Mouse (Mus musculus) liver, postnatal 0 days (tissue): ENCODE results near the gene Rnf121. TPM values are rescaled to one million over a fixed set of nuclear protein-coding genes. Genes with fewer than 3 reads are reported as not detected.

ENCODE experiments used
- ATAC-seq: fragments of 200-750 bp; cut with Nextera tagmentation; 2 replicates; pipeline ENCODE4 v1.8.0; 2017; ENCODE audit warnings: mild to moderate bottlenecking, moderate library complexity
- DNase-seq: peaks from one replicate; pipeline ENCODE4 v3.0.0-alpha.2; 2016
- H3K27ac ChIP-seq: fragments of 300-500 bp; sonication (generic); 2 replicates; pipeline ENCODE4 v1.5.1; 2014; ENCODE audit warnings: antibody characterized with exemption, moderate library complexity, mild to moderate bottlenecking, low read depth
- H3K27me3 ChIP-seq: fragments of 300-500 bp; sonication (generic); 2 replicates; pipeline ENCODE4 v1.6.1; 2014; ENCODE audit warnings: low read length, control low read depth, mixed read lengths; ENCODE audit not compliant: insufficient read depth
- H3K36me3 ChIP-seq: fragments of 300-500 bp; sonication (generic); replicated peaks from 2 replicates; pipeline ENCODE4 v1.6.1; 2014; ENCODE audit warnings: mild to moderate bottlenecking, control low read depth, low read length, moderate library complexity, mixed read lengths; ENCODE audit not compliant: insufficient read depth
- H3K4me1 ChIP-seq: fragments of 300-500 bp; sonication (generic); 2 replicates; pipeline ENCODE4 v1.6.1; 2014; ENCODE audit warnings: antibody characterized with exemption, mild to moderate bottlenecking, control low read depth; ENCODE audit not compliant: insufficient read depth
- H3K4me2 ChIP-seq: fragments of 300-500 bp; sonication (generic); 2 replicates; pipeline ENCODE4 v1.6.1; 2014; ENCODE audit warnings: low read depth, mild to moderate bottlenecking, low read length, moderate library complexity, mixed read lengths
- H3K4me3 ChIP-seq: fragments of 300-500 bp; sonication (generic); 2 replicates; pipeline ENCODE4 v1.5.1; 2014; ENCODE audit warnings: low read depth, low read length
- H3K9ac ChIP-seq: fragments of 300-500 bp; sonication (generic); replicated peaks from 2 replicates; pipeline ENCODE4 v1.6.1; 2014; ENCODE audit warnings: mild to moderate bottlenecking, moderate library complexity
- H3K9me3 ChIP-seq: fragments of 300-500 bp; sonication (generic); 2 replicates; pipeline ENCODE4 v1.6.1; 2016; ENCODE audit warnings: mild to moderate bottlenecking, control low read depth, low read length, mixed read lengths
- CTCF ChIP-seq: sonication (generic); IDR thresholded peaks from 2 replicates; pipeline ENCODE4 v1.5.1; 2016; ENCODE audit warnings: antibody characterized with exemption, low read depth
- EP300 ChIP-seq: IDR thresholded peaks from 2 replicates; pipeline ENCODE4 v1.6.1; 2016; ENCODE audit warnings: antibody characterized with exemption, low read depth, mild to moderate bottlenecking
- WGBS: fragments of 180-500 bp; shearing (Covaris S2); extraction: QIAGEN DNeasy Blood & Tissue Kit; methylation state at CpG from one replicate; pipeline ENCODE4 v1.1.7; 2014; ENCODE audit not compliant: insufficient replicate concordance; 5-methylcytosine and 5-hydroxymethylcytosine counted together
- polyA plus RNA-seq: library from polyadenylated mRNA; unstranded; fragments of >200 nt; fragmentation: Nextera tagmentation; extraction: Ambion mirVana; gene quantifications from 2 replicates; pipeline ENCODE4 v1.2.1, GENCODE M21; 2015

Gene Rnf121
- polyA plus RNA-seq, 1 experiment from 2014 or later: 10.0 TPM

DNA sequence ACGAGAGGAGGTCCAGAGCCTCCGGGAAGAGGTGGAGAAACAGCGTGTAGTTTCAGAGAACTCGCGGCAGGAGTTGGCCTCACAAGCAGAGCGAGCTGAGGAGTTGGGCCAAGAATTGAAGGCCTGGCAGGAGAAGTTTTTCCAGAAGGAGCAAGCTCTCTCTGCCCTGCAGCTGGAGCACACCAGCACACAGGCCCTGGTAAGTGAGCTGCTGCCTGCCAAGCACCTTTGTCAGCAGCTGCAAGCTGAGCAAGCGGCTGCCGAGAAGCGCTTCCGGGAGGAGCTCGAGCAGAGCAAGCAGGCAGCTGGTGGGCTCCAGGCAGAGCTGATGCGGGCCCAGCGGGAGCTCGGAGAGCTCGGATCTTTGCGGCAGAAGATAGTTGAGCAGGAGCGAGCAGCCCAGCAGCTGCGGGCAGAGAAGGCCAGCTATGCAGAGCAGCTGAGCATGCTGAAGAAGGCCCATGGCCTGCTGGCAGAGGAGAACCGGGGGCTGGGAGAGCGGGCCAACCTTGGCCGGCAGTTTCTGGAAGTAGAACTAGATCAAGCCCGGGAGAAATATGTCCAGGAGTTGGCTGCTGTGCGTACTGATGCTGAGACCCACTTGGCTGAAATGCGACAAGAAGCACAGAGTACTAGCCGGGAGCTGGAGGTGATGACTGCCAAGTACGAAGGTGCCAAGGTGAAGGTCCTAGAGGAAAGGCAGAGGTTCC is 64.2 kb downstream of the Rnf121 start:
- H3K9me3 ChIP-seq: no peaks in the 10 kb centered on the region
- TF ChIP-seq EP300 (no peak), CTCF (no peak)
- WGBS: 95% methylated on average over 26 of the region's 26 CpGs
- H3K4me2 ChIP-seq: no peak overlapping the region
- no peak overlapping the region for H3K4me3 ChIP-seq
- H3K4me1 ChIP-seq: peaks cover 3% of the 10 kb centered on the region; the same call in 1 of the 2 replicates
- H3K36me3 ChIP-seq: peaks cover 84% of the 10 kb centered on the region
- no peak overlapping the region for H3K27ac ChIP-seq
- ATAC-seq (no peak), DNase-seq (no peak)
- no peaks in the 10 kb centered on the region for H3K27me3 ChIP-seq
- H3K9ac ChIP-seq: no peak overlapping the region

DNA sequence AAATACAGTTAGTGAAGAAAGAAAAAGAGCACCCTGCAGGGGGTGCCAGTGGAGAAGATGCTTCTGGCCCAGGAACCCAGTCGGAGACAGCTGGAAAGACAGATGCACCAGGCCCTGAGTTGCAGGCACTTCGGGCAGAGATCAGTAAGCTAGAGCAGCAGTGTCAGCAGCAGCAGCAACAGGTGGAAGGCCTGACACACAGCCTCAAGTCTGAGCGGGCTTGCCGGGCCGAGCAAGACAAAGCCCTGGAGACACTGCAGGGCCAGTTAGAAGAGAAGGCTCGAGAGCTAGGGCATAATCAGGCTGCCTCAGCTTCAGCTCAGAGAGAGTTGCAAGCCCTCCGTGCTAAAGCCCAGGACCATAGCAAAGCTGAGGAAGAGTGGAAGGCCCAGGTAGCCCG is 65.0 kb downstream of the Rnf121 start:
- H3K36me3 ChIP-seq: peaks cover 86% of the 10 kb centered on the region
- no peak overlapping the region for H3K27ac ChIP-seq
- no peaks in the 10 kb centered on the region for H3K4me1 ChIP-seq
- H3K9ac ChIP-seq: no peak overlapping the region
- TF ChIP-seq CTCF (no peak), EP300 (no peak)
- 93% methylated on average over 8 of the region's 8 CpGs for WGBS
- H3K4me2 ChIP-seq: no peak overlapping the region
- H3K9me3 ChIP-seq: no peaks in the 10 kb centered on the region
- no peak overlapping the region for H3K4me3 ChIP-seq
- H3K27me3 ChIP-seq: no peaks in the 10 kb centered on the region
- ATAC-seq (no peak), DNase-seq (no peak)

DNA sequence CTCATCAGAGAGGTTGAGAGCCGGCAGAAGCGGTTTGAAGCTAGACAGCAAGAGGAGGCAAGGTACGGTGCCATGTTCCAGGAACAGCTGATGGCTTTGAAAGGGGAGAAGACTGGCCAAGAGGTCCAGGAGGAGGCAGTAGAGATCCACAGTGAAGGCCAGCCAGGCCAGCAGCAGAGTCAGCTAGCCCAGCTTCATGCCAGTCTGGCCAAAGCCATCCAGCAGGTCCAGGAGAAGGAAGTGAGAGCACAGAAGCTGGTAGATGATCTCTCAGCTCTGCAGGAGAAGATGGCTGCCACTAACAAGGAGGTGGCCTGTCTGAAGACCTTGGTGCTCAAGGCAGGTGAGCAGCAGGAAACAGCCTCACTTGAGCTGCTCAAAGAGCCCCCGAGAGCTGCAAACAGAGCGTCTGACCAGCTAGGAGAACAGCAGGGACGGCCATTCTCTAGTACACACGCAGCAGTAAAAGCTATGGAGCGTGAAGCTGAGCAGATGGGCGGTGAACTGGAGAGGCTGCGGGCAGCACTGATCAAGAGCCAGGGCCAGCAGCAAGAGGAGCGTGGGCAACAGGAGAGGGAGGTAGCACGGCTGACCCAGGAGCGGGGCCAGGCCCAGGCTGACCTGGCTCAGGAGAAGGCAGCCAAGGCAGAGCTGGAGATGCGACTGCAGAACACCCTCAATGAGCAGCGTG is 65.7 kb downstream of the Rnf121 start:
- no peak for ATAC-seq
- DNase-seq: no peak
- no peaks in the 10 kb centered on the region for H3K4me1 ChIP-seq
- no peaks in the 10 kb centered on the region for H3K27me3 ChIP-seq
- peaks cover 87% of the 10 kb centered on the region for H3K36me3 ChIP-seq
- H3K4me2 ChIP-seq: no peak overlapping the region
- H3K9me3 ChIP-seq: no peaks in the 10 kb centered on the region
- H3K9ac ChIP-seq: no peak overlapping the region
- TF ChIP-seq CTCF (0 out of 2 replicates have a peak, but pooled peaks have one; percentile 21), EP300 (no peak)
- no peak overlapping the region for H3K27ac ChIP-seq
- WGBS: 97% methylated on average over 15 of the region's 15 CpGs
- no peak overlapping the region for H3K4me3 ChIP-seq

DNA sequence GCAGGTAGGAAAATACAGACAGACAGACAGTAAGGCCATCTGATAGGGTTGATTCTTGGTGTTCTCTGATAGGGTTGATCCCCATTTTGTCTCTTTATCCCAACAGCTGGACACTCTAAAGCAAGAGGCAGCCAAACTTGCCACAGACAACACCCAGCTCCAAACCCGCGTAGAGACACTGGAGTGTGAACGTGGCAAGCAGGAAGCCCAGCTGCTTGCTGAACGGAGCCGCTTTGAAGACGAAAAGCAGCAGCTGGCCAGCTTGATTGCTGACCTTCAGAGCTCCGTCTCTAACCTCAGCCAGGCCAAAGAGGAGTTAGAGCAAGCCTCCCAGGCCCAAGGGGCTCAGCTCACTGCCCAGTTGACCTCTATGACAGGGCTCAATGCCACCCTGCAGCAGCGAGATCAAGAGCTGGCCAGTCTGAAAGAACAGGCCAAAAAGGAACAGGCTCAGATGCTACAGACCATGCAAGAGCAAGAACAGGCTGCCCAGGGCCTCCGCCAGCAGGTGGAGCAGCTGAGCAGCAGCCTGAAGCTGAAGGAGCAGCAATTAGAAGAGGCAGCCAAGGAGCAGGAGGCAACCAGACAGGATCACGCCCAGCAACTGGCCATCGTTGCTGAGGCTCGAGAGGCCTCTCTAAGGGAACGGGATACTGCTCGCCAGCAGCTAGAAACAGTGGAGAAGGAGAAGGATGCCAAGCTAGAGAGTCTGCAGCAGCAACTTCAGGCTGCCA is 66.9 kb downstream of the Rnf121 start:
- ATAC-seq (peak; percentile 43), DNase-seq (peak; percentile 81)
- H3K4me1 ChIP-seq: no peaks in the 10 kb centered on the region
- 0 out of 2 replicates have a peak overlapping the region, but pooled peaks have one; percentile 22 for H3K27ac ChIP-seq
- H3K4me3 ChIP-seq: no peak overlapping the region
- H3K4me2 ChIP-seq: no peak overlapping the region
- no peak for TF ChIP-seq EP300
- TF ChIP-seq CTCF: peak; percentile 96
- no peaks in the 10 kb centered on the region for H3K27me3 ChIP-seq
- H3K9ac ChIP-seq: no peak overlapping the region
- 68% methylated on average over 14 of the region's 14 CpGs for WGBS
- H3K9me3 ChIP-seq: no peaks in the 10 kb centered on the region
- peaks cover 95% of the 10 kb centered on the region for H3K36me3 ChIP-seq

DNA sequence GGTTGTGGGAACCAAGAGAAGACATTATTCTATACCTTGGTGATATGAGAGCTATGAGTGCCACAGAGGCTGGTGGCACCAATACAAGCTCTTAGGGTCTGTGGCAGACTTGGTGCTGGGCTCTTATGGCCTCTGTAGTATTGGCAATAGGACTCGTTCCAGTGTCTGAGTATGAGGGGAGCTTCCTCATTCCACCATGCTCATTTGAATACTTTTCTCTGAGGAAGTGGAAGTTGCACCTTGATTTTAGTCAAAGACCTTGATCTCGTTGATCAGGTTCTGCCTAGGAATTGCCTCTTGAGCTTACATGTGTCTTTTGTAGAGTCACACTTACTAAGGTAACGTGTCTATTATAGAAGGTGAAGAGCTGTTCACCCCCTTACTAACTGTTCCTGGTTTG is 71.0 kb downstream of the Rnf121 start:
- H3K36me3 ChIP-seq: peaks cover 94% of the 10 kb centered on the region

DNA sequence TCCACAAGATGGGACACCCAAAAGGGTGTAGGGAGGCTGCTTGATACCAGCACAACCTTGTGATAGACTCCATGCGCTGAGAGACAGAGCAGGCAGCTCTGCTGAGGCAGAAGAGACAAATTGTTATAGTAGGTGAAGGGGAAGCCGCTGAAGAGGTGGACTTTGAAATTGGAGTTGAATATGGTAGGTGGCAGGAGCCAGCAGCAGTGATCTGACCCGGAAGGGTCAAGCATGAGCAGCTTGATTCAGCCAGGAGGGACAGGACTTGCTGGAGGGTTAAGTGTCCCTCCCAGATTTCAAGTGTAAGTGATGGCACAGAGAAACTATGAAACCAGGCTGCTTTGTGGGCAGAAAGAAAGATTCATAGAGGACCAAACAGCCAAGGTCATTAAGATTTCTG is 80.2 kb downstream of the Rnf121 start:
- peaks cover 45% of the 10 kb centered on the region for H3K36me3 ChIP-seq
- ATAC-seq (no peak), DNase-seq (no peak)
- TF ChIP-seq CTCF (no peak), EP300 (no peak)
- WGBS: 88% methylated on average over 3 of the region's 3 CpGs
- H3K27me3 ChIP-seq: no peaks in the 10 kb centered on the region
- no peak overlapping the region for H3K9ac ChIP-seq
- H3K4me2 ChIP-seq: no peak overlapping the region
- no peak overlapping the region for H3K4me3 ChIP-seq
- no peaks in the 10 kb centered on the region for H3K9me3 ChIP-seq
- no peaks in the 10 kb centered on the region for H3K4me1 ChIP-seq
- H3K27ac ChIP-seq: no peak overlapping the region

More for the DNA sequence above, 71.0 kb downstream of the Rnf121 start:
- no peak overlapping the region for H3K4me3 ChIP-seq
- H3K4me1 ChIP-seq: no peaks in the 10 kb centered on the region
- 77% methylated on average over 3 of the region's 3 CpGs for WGBS
- H3K27ac ChIP-seq: no peak overlapping the region
- H3K27me3 ChIP-seq: no peaks in the 10 kb centered on the region
- H3K9me3 ChIP-seq: no peaks in the 10 kb centered on the region
- no peak overlapping the region for H3K9ac ChIP-seq
- TF ChIP-seq EP300 (no peak), CTCF (no peak)
- ATAC-seq (no peak), DNase-seq (no peak)
- H3K4me2 ChIP-seq: no peak overlapping the region
